Mouse (Mus musculus): ENCODE measurements around the gene Myo9b. TPM values are rescaled to one million over a fixed set of nuclear protein-coding genes. Genes with fewer than 3 reads are reported as not detected.

Gene Myo9b
- polyA plus RNA-seq, 1 experiment, result 8.8 TPM

- Histone ChIP-seq H3K4me3 (ENCODE audit: control insufficient read depth, low read depth, low read length) (no peak overlapping the region), H3K36me3 (ENCODE audit: control insufficient read depth, insufficient read depth, low read length) (no peaks in the 10 kb centered on the region)
Measured at GRCm38 (mm10) chr8:71392871-71393270, 120.4 kb downstream of the Myo9b start.

DNA sequence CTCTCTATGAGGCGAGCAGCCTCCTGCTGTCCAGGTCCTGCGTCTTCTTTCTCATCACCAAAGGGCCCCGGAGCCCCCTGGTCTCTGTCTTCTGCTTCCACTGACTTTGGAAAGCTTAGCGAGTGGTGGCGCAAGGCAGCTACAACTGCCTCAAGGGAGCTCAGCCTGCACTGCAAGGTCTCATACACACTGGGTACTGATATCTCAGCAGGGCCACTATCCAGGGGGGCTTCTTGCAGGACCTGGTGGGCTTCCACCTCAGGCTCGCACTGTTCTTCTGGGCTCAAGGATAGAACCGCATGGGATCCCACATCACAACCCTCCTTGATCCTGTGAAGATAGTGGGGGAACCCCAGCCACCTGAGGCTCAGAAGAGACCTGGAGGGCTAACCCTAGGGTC, 122.0 kb downstream of the Myo9b start:
- Histone ChIP-seq H3K4me3 (ENCODE audit: control insufficient read depth, low read depth, low read length) (no peak overlapping the region), H3K36me3 (ENCODE audit: control insufficient read depth, insufficient read depth, low read length) (no peaks in the 10 kb centered on the region), H3K4me1 (ENCODE audit: control insufficient read depth, insufficient read depth, low read length) (peaks cover 16% of the 10 kb centered on the region), H3K27ac (ENCODE audit: control insufficient read depth, insufficient read depth, low read depth, low read length) (no peak overlapping the region), H3K27me3 (ENCODE audit: control insufficient read depth, insufficient read depth, low read length) (no peaks in the 10 kb centered on the region)
- no peak for TF ChIP-seq POLR2A (IDR thresholded peaks at IDR 0.05; ENCODE audit: control insufficient read depth, low read depth, low read length)
- no peak for TF ChIP-seq CTCF (IDR thresholded peaks at IDR 0.05; ENCODE audit: control insufficient read depth, insufficient read depth, insufficient replicate concordance, low read depth, low read length)

More at GRCm38 (mm10) chr8:71392871-71393270, 120.4 kb downstream of the Myo9b start:
- H3K27me3 ChIP-seq (ENCODE audit: control insufficient read depth, insufficient read depth, low read length), result no peaks in the 10 kb centered on the region
- peaks cover 16% of the 10 kb centered on the region for H3K4me1 ChIP-seq (ENCODE audit: control insufficient read depth, insufficient read depth, low read length)
- H3K27ac ChIP-seq (ENCODE audit: control insufficient read depth, insufficient read depth, low read depth, low read length), result no peak overlapping the region
- TF ChIP-seq POLR2A (IDR thresholded peaks at IDR 0.05; ENCODE audit: control insufficient read depth, low read depth, low read length) (no peak), CTCF (IDR thresholded peaks at IDR 0.05; ENCODE audit: control insufficient read depth, insufficient read depth, insufficient replicate concordance, low read depth, low read length) (no peak)

DNA sequence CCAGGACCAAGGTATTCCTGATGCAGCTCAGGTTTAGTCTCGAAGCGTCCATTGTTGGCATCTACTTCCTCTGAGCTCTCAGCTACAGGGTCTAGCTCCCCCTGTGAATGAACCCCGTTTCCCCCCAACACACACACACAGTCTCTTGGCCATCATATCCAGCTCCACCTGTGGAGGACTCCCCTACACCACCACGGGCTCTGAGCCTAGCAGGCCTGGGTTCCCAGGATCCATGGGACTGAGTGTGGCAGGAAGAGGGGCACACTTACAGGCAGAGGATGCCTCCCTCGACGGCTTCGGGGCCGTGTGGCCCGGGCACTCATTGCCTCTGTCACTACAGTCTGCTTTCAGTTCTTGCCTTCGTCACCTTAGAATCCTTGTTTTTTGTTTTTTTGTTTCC, 122.6 kb downstream of the Myo9b start:
- Histone ChIP-seq H3K4me3 (ENCODE audit: control insufficient read depth, low read depth, low read length) (no peak overlapping the region), H3K27ac (ENCODE audit: control insufficient read depth, insufficient read depth, low read depth, low read length) (no peak overlapping the region), H3K4me1 (ENCODE audit: control insufficient read depth, insufficient read depth, low read length) (peaks cover 16% of the 10 kb centered on the region), H3K36me3 (ENCODE audit: control insufficient read depth, insufficient read depth, low read length) (no peaks in the 10 kb centered on the region), H3K27me3 (ENCODE audit: control insufficient read depth, insufficient read depth, low read length) (no peaks in the 10 kb centered on the region)
- no peak for TF ChIP-seq CTCF (IDR thresholded peaks at IDR 0.05; ENCODE audit: control insufficient read depth, insufficient read depth, insufficient replicate concordance, low read depth, low read length)
- no peak for TF ChIP-seq POLR2A (IDR thresholded peaks at IDR 0.05; ENCODE audit: control insufficient read depth, low read depth, low read length)

DNA sequence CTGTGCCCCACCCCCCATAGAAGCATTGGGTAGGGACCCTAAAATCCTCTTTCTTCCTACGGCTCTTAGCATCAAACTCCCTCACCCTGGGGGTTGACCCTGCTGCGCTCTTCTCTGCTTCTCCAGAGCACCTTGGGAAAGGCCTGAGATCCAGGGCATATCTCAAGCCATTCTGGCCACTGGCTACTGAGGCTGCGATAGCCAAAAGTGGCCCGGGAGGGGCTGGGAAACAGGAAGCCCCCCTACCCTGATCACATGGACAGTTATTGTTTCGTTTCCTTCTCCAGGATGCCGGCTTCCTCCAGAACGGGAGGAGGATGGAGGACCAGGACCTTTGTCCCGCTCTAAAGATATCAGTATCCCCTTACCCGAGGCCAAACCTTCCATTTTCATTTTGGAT, 123.1 kb downstream of the Myo9b start, which contains the start of gene Ushbp1:
Gene Ushbp1, minus strand, starts transcription at position 174 of the 400 bp plus-strand sequence.
- H3K27me3 ChIP-seq (ENCODE audit: control insufficient read depth, insufficient read depth, low read length), result no peaks in the 10 kb centered on the region
- peak within 1 kb of the TSS; percentile 93 for H3K4me3 ChIP-seq (ENCODE audit: control insufficient read depth, low read depth, low read length)
- H3K4me1 ChIP-seq (ENCODE audit: control insufficient read depth, insufficient read depth, low read length), result peaks cover 16% of the 10 kb centered on the region
- no peaks in the 10 kb centered on the region for H3K36me3 ChIP-seq (ENCODE audit: control insufficient read depth, insufficient read depth, low read length)
- peak within 1 kb of the TSS; percentile 65 for H3K27ac ChIP-seq (ENCODE audit: control insufficient read depth, insufficient read depth, low read depth, low read length)
- TF ChIP-seq POLR2A (IDR thresholded peaks at IDR 0.05; ENCODE audit: control insufficient read depth, low read depth, low read length), result no peak
- TF ChIP-seq CTCF (IDR thresholded peaks at IDR 0.05; ENCODE audit: control insufficient read depth, insufficient read depth, insufficient replicate concordance, low read depth, low read length), result no peak

DNA sequence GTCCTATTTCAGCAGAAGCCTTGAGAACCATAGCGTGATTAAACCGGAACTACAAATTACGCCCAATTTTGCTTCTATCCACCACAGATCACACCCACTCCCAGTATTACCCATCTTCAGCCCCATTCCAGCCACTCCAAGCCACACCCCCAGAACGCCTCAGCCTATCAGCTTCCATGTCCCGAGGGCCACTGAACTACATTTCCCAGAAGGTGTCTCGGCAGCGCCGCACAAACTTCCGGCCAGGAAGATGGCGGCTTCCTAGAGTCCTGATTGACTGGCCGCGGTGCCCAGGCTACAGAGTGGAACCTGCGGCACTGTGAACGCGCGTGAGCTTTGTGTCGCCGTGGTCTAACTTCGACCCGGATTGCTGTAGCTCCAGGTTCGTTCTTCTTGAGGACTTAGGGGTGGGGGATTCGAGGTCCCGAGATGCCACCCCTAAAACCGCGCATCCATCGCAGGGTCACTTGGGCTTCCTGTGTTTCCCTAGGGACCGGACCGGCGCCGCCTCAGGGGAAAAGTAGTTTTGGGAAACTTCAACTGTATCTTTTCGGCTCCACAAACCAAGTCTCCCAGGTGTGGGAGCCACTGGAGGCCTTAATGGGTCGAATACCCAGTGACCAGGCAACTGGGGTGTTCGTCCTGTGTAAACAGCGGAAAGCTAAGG, 124.3 kb downstream of the Myo9b start, which contains the start of gene Babam1:
Gene Babam1, plus strand, starts transcription at position 223 of the 667 bp plus-strand sequence.
- TF ChIP-seq POLR2A (IDR thresholded peaks at IDR 0.05; ENCODE audit: control insufficient read depth, low read depth, low read length) (peak; percentile 55; the same call in 1 of the 2 replicates), CTCF (IDR thresholded peaks at IDR 0.05; ENCODE audit: control insufficient read depth, insufficient read depth, insufficient replicate concordance, low read depth, low read length) (no peak)
- peaks cover 16% of the 10 kb centered on the region for H3K4me1 ChIP-seq (ENCODE audit: control insufficient read depth, insufficient read depth, low read length)
- no peaks in the 10 kb centered on the region for H3K36me3 ChIP-seq (ENCODE audit: control insufficient read depth, insufficient read depth, low read length)
- H3K4me3 ChIP-seq (ENCODE audit: control insufficient read depth, low read depth, low read length), result peak within 1 kb of the TSS; percentile 93
- peak within 1 kb of the TSS; percentile 65 for H3K27ac ChIP-seq (ENCODE audit: control insufficient read depth, insufficient read depth, low read depth, low read length)
- no peaks in the 10 kb centered on the region for H3K27me3 ChIP-seq (ENCODE audit: control insufficient read depth, insufficient read depth, low read length)

- Histone ChIP-seq H3K4me3 (ENCODE audit: control insufficient read depth, low read depth, low read length) (no peak overlapping the region), H3K4me1 (ENCODE audit: control insufficient read depth, insufficient read depth, low read length) (peaks cover 16% of the 10 kb centered on the region), H3K27me3 (ENCODE audit: control insufficient read depth, insufficient read depth, low read length) (no peaks in the 10 kb centered on the region), H3K36me3 (ENCODE audit: control insufficient read depth, insufficient read depth, low read length) (no peaks in the 10 kb centered on the region), H3K27ac (ENCODE audit: control insufficient read depth, insufficient read depth, low read depth, low read length) (no peak overlapping the region)
- TF ChIP-seq POLR2A (IDR thresholded peaks at IDR 0.05; ENCODE audit: control insufficient read depth, low read depth, low read length) (no peak), CTCF (IDR thresholded peaks at IDR 0.05; ENCODE audit: control insufficient read depth, insufficient read depth, insufficient replicate concordance, low read depth, low read length) (no peak)
Measured at GRCm38 (mm10) chr8:71397701-71398100, 125.2 kb downstream of the Myo9b start.

GRCm38 (mm10) chr8:71400826-71401225, 128.3 kb downstream of the Myo9b start:
- Histone ChIP-seq H3K4me1 (ENCODE audit: control insufficient read depth, insufficient read depth, low read length) (peaks cover 13% of the 10 kb centered on the region), H3K4me3 (ENCODE audit: control insufficient read depth, low read depth, low read length) (no peak overlapping the region), H3K27ac (ENCODE audit: control insufficient read depth, insufficient read depth, low read depth, low read length) (no peak overlapping the region), H3K36me3 (ENCODE audit: control insufficient read depth, insufficient read depth, low read length) (no peaks in the 10 kb centered on the region), H3K27me3 (ENCODE audit: control insufficient read depth, insufficient read depth, low read length) (no peaks in the 10 kb centered on the region)
- no peak for TF ChIP-seq POLR2A (IDR thresholded peaks at IDR 0.05; ENCODE audit: control insufficient read depth, low read depth, low read length)
- no peak for TF ChIP-seq CTCF (IDR thresholded peaks at IDR 0.05; ENCODE audit: control insufficient read depth, insufficient read depth, insufficient replicate concordance, low read depth, low read length)
